Mouse (Mus musculus): ENCODE measurements around the gene Vps26a. TPM values are rescaled to one million over a fixed set of nuclear protein-coding genes. Genes with fewer than 3 reads are reported as not detected.
"Not testable (repeated sequence)": the region's sequence is repeated elsewhere in the genome, so short reads cannot be mapped to it uniquely, and the experiment has no call there.

Gene Vps26a
- total RNA-seq, 2 experiments from 2014 or later: 24.3 to 29.0 TPM

DNA sequence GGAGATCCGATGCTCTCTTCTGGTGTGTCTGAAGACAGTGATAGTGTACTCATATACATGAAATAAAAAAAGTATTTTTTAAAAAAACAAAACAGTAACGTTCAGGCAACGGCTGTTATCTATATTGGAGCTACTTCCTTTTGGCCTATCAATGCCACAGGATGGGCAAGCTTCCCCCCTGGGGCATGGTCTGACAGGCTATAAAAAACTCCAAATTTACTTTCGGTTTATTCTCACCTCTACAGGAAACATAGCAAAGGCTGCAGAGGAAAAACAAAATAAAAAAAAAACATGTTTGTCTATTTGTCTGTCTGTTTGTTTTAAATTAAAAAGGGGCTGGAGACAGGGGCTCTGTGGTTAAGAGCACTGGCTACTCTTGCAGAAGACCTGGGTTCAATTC is 16.7 kb upstream of the Vps26a start:
- no peak for DNase-seq
- intact Hi-C loops (cut with DNase I): loop anchor here (1.0 kb wide), 1 partner anchor 46 kb away; no protein-coding TSS in a partner anchor

DNA sequence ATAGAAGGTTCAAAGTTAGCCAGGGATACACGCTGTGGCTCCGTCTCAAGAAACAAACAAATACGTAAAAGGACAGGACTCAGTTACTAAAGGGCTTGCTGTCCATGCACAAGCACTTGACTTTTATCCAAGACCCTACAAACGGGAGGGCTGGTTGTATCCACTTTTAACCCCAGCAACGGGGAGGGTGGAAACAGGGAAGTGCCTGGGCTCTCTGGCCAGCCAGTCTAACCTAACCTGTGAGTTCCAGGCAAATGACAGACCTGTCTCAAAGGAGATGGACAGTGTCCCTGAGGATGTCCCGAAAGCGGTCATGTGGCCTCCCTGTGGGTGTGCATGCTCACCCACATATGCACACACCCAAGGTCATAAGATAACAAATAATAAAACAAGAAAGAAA is 15.3 kb upstream of the Vps26a start:
- intact Hi-C loops (cut with DNase I): no loop called here
- DNase-seq: no peak

DNA sequence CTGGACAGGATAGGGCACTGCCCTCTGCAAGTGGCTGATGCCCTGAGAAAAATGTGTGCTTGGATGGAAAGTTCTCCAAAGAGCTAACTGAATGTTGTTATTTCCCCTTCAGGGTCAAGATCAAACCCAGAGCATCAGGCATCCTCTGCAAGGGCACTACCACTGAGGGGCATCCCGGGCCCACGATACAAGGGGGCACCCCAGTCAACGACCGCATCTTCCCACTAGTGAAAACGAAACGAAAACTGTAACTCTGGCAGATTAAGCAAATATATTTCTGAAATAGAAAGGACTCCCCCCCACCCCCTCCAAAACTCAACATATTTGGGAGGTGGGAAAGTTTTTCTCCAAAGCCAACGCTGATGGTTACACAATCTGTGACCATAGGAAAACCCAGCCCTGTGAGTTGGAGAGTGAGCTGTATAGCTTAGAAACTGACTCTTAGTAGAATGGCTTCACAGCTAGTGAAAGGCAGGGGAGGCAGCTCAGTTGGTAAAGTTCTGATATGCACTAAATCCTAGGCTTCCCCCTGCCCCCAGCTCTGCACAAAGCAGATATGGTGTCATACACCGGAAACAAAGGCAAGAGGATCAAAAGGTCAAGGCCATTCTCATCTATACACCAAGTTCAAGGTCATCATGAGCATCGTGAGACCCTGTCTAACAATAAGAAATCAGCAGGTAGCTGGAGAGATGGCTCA is 14.5 kb upstream of the Vps26a start:
- intact Hi-C loops (cut with DNase I): no loop called here
- DNase-seq: no peak

DNA sequence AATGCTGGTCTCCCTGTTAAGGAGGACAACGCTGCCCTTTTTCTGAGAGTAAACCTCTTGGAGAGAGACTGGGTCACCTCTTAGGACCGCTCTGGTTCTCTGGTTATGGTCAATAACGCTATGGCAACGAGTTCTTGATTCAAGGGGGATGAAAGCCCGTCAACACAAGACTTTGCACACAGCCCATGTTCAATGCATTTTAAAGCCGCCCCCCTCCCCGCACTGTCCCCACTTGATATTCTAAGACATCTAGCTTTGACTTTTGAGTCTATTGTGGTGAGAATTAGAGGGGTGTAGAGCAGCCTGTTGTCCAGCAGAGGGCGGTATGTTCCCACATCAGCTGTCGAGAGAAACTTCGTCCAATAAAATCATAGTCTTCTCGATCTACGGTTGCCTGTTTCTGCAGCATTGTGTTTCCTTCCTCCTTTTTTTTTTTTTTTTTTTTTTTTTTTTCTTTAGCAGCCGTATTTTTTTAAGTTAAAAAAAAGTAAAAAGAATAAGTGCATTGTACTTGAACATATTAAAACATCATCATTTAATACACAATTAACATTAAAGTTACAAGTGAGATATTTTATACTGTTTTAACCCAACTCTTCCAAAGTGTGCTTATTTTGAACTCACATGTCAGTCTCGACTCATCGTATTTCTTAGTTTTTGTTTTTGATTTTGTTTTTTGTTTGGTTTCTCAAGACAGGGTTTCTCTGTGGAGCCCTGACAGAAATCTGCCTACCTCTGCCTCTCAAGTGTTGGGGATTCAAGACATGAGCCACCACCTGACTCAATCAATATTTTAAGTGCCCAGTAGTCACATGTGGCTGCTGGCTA is 13.7 kb upstream of the Vps26a start:
- intact Hi-C loops (cut with DNase I): no loop called here

DNA sequence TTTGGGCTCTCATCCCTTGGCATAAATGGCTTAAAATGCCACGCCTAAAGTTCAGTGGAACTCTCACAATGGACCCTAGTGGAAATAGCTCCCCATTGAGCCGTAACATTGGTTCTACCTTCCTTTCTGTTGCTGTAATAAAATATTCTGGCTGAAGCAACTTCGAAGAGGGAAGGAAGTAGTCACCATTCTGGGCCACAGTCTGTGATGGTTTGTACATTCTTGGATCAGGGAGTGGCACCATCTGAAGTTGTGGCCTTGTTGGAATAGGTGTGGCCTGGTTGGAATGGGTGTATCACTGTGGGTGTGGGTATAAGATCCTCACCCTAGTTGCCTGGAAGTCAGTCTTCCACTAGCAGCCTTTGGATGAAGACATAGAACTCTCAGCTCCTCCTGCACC is 5.1 kb upstream of the Vps26a start:
- intact Hi-C loops (cut with DNase I); DNase-seq: not testable (repeated sequence)

More for the DNA sequence above, 13.7 kb upstream of the Vps26a start:
- DNase-seq: peak; percentile 44 to 62

DNA sequence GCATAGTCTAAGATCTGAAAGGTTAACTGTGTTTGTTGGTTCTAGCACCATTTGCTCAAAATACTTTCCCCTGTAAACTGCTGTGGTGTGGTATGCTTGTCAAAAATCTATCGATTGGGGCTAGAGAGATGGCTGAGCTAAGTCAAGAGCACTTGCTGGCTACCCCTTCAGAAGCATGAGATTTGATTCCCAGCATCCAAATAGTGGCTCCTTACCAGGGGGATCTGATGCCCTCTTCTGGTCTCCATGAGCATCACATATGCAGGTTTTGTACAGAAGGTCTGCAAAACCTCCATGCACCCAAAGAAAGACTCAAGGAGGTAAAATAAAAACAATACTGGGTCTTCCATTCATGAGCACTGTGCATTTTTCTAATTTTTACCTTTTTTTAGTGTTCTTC is 1.7 kb upstream of the Vps26a start:
- intact Hi-C loops (cut with DNase I): loop anchor here (2.0 kb wide), 1 partner anchor 39 kb away; the partner anchor contains the start of genes 4930507D05Rik and Supv3l1
- DNase-seq: no peak

DNA sequence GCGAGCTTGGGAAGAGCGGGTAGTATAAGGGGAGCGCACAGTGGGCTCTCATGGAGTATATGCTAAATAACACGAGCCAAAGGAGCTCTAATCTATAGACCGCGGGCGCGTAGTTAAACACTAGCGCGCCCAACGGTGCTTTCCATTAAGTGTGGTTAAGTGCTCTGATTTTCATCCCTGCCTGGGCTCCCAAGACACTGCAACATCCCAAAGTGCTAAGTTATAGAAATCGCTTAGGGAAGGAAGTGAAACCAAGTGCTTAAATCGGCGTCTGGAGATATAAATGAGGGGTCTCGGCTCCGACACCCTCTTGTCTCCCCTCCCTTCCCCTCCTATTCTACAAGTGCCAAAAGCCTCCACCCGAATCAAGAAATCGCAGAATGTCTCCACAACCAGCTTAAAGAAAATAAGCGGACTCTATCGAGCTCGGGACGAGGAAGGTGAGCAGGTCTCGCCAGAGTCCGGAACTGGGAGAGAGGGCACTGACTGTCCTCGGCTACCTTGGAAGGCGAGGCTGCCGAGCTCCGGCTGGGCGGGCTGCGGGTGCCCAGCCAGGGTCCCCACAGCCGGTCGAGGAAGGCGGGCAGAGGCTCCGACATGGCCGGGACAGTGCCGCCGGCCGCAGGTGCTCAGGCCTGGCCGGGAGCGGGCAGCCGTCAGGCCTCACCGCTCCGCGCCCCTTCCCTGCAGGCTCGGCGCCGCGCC is 575 bp downstream of the Vps26a start:
- intact Hi-C loops (cut with DNase I): no loop called here
- DNase-seq: no peak

DNA sequence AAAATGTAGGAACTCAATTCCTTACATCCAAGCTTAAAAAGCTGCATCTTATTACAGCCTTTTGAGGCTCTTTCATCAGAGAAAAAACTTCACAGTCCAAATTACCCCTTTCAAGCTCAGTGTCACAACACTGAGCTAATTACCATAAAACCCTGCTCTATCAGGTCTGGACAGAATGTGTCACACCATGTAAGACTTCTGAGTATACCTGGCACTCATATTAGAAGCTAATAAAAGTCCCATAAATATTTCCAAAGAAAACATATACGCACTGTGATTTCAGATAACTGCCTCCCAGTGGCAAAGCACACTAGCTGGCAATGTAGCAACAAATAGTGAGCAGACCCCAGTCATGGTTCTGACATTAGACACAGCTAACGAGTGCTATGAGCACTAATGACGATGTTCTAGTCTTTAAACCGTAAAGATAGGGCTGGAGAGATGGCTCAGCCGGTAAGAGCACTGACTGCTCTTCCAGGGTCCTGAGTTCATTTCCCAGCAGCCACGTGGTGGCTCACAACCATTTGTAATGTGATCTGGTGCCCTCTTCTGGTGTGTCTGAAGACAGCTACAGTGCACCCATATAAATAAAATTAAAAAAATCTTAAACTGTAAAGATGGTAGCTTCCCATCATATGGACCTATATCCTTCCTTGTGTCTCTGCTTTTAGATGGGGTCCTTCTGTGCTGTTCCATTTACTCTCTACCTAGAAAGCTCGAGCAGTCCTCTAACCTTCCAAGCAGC is 5.3 kb downstream of the Vps26a start:
- intact Hi-C loops (cut with DNase I): no loop called here
- no peak for DNase-seq

DNA sequence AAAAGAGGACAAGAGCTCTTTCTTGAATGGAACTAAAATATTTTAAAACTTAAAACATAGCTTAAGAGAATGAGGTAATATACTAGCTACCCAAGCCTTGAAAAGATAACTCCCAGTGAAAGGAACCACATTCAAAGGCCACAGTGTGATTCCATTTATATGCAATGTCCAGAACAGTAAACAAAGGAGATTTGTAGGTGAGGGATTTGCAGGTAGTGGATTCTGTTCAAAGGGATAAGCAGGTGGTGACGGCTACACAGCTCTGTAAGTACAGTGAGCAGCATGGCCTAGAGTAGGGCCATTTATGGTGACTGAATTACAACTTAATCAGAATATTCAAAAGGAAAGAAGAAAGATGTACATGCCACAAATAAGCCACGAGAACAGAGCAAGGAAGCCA is 9.6 kb downstream of the Vps26a start:
- intact Hi-C loops (cut with DNase I): no loop called here
- DNase-seq: no peak

DNA sequence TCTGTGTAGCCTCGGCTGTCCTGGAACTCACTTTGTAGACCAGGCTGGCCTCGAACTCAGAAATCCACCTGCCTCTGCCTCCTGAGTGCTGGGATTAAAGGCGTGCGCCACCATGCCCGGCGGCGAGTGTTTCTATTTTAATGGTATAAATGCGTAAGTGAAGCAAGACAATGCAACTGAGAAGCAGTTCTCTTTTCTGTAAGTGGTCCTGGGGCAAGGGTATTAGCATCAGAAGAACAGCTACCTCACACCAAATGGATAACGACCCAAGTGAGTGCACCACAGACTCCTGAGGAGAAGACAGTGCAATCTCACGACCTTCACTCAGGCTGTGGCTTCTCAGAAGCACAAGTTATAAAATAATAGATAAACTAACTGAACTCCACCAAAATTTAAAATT is 11.7 kb downstream of the Vps26a start:
- intact Hi-C loops (cut with DNase I): no loop called here
- no peak for DNase-seq

DNA sequence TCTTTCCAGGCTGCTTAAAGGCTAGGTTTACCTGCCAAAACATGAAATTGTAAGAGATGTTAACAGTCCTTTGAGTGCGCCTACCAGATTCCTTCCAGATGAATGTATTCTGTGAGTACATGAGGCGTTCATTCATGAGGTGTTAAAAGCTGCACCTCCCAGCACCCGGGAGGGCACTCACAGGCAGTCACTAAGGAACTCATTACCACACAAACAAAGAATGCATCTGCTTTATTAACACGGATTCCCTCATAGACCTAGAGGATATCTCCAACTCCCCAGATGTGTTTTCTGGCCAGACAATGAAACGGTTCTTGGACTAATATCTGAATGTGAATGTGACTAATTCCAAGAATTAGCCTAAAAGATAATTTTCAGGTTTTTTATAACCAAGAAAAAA is 15.5 kb downstream of the Vps26a start:
- no peak for DNase-seq
- intact Hi-C loops (cut with DNase I): no loop called here

DNA sequence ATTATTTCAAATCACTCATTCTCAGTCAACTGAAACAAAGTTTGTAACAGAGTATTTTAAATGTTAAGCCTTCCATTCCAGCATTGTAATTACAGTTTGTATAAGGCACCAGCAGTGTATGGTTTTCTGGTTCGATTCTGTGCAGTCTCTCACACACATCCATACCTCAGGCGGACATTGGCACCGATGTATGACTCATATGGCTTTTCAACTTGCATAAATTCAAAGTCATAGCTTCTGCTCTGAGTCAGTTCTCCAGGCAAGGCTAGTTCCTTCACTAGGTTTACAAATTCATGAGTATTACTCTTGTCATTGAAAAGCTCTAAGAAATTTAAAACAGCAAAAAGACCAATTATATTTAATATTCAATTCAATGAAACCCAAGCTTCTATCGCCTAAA is 16.9 kb downstream of the Vps26a start:
- DNase-seq: no peak

DNA sequence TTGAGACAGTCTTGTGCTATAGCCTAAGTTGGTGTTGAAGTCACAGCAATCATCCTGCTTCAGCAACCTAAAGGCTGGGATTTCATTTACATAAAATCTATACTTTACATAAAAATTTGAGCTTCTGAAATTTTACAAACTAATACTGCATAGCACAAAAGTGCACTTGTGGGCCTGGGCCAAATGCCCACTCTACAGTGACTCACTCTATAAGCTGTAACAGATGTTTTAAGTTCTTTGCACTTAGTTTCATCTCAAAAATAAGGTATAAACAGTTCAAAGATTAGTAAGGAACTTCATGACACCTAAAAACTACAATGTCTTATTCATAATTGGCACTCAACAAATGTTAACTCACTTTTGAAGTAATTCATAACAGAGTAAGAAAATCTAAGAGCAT is 25.3 kb downstream of the Vps26a start:
- intact Hi-C loops (cut with DNase I): no loop called here
- no peak for DNase-seq

More for the DNA sequence above, 16.9 kb downstream of the Vps26a start:
- intact Hi-C loops (cut with DNase I): no loop called here

DNA sequence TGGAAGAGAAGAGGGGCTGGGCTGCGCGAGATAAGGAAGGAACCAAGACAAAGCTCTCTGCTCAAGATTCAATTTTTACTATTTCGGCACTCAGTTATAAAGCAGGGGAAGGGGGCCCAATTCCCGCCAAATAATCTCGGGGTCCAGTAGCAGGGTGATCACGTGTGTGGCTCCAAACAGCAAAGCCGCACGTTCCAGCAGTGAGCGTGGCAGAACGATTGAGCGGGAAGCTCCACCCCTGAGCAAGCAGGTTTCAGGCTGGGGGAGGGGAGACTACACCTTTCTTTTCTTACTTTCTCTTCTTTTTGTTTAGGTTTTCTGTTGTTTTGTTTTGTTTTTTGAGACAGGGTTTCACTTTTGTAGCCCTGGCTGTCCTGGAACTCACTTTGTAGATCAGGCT is 34.6 kb downstream of the Vps26a start:
- DNase-seq; intact Hi-C loops (cut with DNase I): not testable (repeated sequence)

DNA sequence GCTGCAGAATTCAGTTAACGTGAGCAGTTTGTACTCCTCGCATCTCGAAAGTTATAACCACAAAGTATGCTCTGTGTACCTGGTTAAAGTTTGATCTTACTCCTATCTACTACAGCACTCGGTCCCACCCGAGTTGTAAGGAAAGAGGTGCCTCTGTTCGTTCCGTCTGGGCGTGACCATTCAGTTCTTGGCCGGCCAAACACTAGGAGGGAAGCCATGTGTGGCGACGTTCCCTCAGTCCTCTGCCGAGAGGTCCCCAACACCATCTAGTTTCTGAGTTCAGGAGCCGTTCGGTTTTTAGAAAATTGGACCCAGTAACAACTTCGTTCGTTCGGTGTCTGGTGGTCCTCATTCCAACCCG is 36.3 kb downstream of the Vps26a start:
- DNase-seq: no peak
- intact Hi-C loops (cut with DNase I): no loop called here

DNA sequence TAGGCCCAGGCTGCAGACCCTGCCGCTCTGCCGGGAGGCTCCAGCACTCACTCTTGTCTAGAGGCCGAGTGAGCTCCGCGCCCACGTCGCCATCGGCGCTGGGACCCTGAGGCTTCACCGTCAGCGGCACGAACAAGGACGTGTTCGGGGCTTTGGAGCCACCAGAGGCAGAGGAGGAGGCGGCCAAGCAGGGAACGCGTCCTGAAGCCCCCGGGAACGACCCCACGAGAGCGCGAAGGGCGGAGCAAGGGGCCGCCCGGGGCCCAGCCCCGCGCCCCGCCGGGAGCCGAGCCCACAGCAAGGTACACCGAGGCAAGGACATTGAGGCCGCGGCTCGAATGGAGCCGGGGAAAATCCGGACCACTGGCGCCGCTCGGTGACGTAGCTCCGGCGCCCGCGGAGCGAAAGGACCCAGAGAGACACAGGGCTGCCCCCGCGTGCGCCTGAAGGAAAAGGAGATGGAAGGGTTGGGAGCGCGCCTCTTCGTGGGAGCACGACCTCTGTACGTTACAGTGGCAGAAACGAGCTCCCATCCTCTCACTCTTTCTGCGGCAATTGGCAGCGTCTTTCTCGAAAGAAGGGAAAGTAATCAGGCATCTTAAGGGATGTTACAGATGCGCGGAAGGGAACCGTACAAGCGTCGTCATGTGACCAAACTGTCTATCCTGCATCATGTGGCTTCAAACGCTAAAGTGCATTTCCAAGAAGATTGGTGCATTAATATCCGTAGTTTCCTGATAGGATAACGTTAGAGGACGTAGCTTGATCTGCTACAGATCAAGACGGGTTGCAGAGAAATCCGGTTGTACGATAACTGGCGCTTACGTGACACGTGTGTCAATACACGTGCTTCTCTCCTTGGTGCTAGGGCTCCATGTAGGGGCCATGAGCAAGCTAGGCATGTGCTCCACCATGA is 37.0 kb downstream of the Vps26a start, which contains the start of the genes 4930507D05Rik and Supv3l1:
Gene 4930507D05Rik (plus strand): TSS at position 126 of the 916 bp plus-strand sequence.
Gene Supv3l1 (minus strand): TSS at position 375 of the 916 bp plus-strand sequence.
- DNase-seq: peak; percentile 85 to 97
- intact Hi-C loops (cut with DNase I): loop anchor here (2.0 to 10.0 kb wide), 2 partner anchors 39 to 305 kb away; no protein-coding TSS in a partner anchor

DNA sequence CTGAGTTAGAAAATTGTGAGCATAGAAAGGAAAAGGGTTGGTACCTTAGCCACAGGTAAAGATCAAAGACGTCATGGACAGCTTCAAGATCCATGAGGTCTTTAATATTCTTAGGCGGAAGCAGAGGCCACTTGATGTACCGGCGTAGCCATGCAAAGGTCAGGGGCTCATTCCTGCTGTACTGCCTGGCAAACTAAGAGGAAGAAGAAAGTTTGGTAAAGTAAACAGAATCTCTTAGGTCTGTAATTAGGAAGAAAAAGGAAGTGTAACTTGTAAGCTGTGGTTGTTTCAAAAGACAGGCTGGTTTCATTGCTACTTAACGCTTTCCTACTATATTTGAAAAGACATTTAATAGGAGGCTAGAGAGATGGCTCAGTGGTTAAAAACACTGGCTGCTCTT is 56.2 kb downstream of the Vps26a start:
- intact Hi-C loops (cut with DNase I): no loop called here

DNA sequence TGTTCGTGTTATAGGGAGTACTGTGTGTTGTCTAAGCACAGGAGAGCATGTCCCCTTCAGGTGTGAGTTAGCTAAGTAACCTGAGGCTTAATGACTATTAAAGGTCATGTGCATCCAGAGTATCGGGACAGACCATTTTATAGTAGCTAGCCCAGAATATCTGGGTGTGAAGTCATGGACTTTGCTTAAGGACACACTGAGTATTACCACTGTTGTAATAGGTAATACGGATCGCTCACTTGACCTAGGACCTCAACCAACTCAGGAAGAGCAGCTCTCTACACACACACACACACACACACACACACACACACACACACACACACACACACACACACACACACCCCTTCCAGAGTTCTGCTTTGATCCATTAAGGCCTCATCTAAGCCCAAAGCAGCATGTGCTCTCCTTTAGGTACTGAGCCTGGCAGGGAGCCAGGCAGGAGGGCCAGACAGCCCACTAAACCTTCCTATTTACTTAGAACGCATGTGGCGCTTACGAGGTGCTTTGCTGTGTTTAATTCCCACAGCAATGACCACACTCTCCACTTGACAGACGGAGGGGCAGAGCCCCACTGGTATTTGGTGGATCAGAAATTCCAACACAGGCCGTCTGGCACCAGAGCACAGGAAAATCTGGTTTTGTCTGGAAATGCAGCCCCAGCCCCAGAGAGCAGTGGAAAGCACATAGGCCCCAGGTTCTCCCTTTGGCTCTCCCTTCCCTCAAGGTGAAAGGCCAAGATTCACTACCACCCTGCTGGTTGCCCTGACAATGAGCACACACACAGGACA is 61.3 kb downstream of the Vps26a start:
- no peak for DNase-seq
- intact Hi-C loops (cut with DNase I): no loop called here

More for the DNA sequence above, 56.2 kb downstream of the Vps26a start:
- no peak for DNase-seq
